Mouse (Mus musculus) liver, adult 2 months (tissue): ENCODE measurements around the gene Rab22a. TPM values are rescaled to one million over a fixed set of nuclear protein-coding genes. Genes with fewer than 3 reads are reported as not detected.

Experiments
- DNase-seq: peaks from one replicate; pipeline ENCODE4 v3.0.0-alpha.2; 2011; ENCODE audit warnings: low read depth, low spot score; ENCODE audit errors: extremely low read depth
- H3K27ac ChIP-seq: fragments of 200-500 bp; replicated peaks from 2 replicates; pipeline ENCODE4 v1.5.1; 2012; ENCODE audit warnings: low read depth, mild to moderate bottlenecking, control low read depth, inconsistent platforms, low read length; ENCODE audit not compliant: insufficient read depth
- H3K27me3 ChIP-seq: fragments of 200-500 bp; 2 replicates; pipeline ENCODE4 v1.6.1; 2012; ENCODE audit warnings: mild to moderate bottlenecking, moderate library complexity, low read length, inconsistent platforms; ENCODE audit not compliant: control insufficient read depth, insufficient read depth
- H3K36me3 ChIP-seq: fragments of 200-500 bp; 2 replicates; pipeline ENCODE4 v1.6.1; 2012; ENCODE audit warnings: low read length, inconsistent platforms; ENCODE audit not compliant: control insufficient read depth, insufficient read depth
- H3K4me1 ChIP-seq: fragments of 200-500 bp; 2 replicates; pipeline ENCODE4 v1.6.1; 2011; ENCODE audit warnings: low read length; ENCODE audit not compliant: control insufficient read depth, insufficient read depth
- H3K4me3 ChIP-seq: fragments of 200-500 bp; 2 replicates; pipeline ENCODE4 v1.5.1; 2011; ENCODE audit warnings: low read depth, mild to moderate bottlenecking, control low read depth, low read length, moderate library complexity; ENCODE audit not compliant: insufficient read depth
- H3K79me2 ChIP-seq: fragments of 200-500 bp; 2 replicates; pipeline ENCODE4 v1.6.1; 2012; ENCODE audit warnings: inconsistent platforms, mild to moderate bottlenecking, low read length, moderate library complexity; ENCODE audit not compliant: control insufficient read depth, insufficient read depth
- H3K9ac ChIP-seq: fragments of 200-500 bp; 2 replicates; pipeline ENCODE4 v1.6.1; 2012; ENCODE audit warnings: low read depth, mild to moderate bottlenecking, control low read depth, inconsistent platforms, low read length
- CTCF ChIP-seq: fragments of 200-500 bp; IDR thresholded peaks from 2 replicates; pipeline ENCODE4 v1.5.1; 2011; ENCODE audit warnings: low read depth, low read length, control low read depth
- POLR2A ChIP-seq: fragments of 200-500 bp; IDR thresholded peaks from 2 replicates; pipeline ENCODE4 v1.6.1; 2011; ENCODE audit warnings: low read length, control low read depth; ENCODE audit not compliant: insufficient read depth; ENCODE audit errors: extremely low read depth
- WGBS: fragments of 180-500 bp; shearing (Covaris S2); methylation state at CpG from one replicate; pipeline ENCODE4 v1.1.7; 2018; 5-methylcytosine and 5-hydroxymethylcytosine counted together
- polyA plus RNA-seq: library from polyadenylated mRNA; depleted of rRNA; stranded (reverse); fragments of >200 nt; gene quantifications from 2 replicates; pipeline ENCODE4 v1.2.3, GENCODE M21; 2012
- total RNA-seq: library from RNA; depleted of rRNA; stranded (reverse); fragments of >200 nt; gene quantifications from 2 replicates; pipeline ENCODE4 v1.2.3, GENCODE M21; 2014

Rab22a gene
- total and polyA plus RNA-seq, 2 experiments: 8.6 to 20.2 TPM

DNA sequence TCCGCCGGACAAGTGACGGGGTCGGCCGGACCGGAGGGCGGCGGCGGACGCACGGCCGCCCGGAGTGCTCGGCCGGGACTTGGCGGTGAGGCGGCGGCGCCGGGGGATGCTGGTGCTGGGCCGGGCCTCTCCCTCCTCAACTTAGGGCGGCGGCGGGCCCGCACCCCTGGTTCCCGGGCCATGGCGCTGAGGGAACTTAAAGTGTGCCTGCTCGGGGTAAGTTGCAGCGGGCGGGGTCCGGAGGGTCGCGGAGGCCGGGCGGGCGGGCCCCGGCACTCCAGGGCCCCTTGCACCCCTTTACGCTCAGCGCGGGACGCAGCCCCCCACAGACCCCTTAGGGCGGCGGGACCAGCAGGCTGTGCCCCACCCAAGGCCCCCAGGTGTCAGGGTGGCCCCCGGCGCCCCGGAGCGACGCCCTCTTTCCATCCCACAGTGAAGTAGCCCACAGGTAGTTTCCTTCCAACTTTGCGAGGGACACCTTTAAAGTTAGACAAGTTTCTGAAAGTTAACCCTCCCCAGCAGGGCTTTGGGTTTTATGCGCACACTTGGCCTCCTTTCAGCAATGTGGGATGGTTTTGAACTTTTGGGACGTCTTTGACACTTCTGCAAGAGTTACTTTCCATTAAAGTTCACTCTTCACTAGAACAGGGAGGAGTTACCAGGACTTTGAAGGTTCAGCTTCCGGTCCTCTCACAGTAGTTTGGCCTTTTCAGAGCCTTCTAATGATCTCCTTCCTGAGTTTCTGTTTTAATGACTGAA is 545 bp downstream of the Rab22a start:
- H3K36me3 ChIP-seq: peaks cover 5% of the 10 kb centered on the region; the same call in 1 of the 2 replicates
- TF ChIP-seq CTCF (no peak), POLR2A (no peak)
- H3K27me3 ChIP-seq: no peaks in the 10 kb centered on the region
- peak overlapping the region; percentile 97 for H3K9ac ChIP-seq
- H3K4me1 ChIP-seq: peaks cover 13% of the 10 kb centered on the region
- 1% methylated on average over 52 of the region's 52 CpGs for WGBS
- peak overlapping the region; percentile 65 for H3K27ac ChIP-seq
- DNase-seq: peak; percentile 60
- peak overlapping the region; percentile 94 for H3K4me3 ChIP-seq
- H3K79me2 ChIP-seq: peaks cover 34% of the 10 kb centered on the region

DNA sequence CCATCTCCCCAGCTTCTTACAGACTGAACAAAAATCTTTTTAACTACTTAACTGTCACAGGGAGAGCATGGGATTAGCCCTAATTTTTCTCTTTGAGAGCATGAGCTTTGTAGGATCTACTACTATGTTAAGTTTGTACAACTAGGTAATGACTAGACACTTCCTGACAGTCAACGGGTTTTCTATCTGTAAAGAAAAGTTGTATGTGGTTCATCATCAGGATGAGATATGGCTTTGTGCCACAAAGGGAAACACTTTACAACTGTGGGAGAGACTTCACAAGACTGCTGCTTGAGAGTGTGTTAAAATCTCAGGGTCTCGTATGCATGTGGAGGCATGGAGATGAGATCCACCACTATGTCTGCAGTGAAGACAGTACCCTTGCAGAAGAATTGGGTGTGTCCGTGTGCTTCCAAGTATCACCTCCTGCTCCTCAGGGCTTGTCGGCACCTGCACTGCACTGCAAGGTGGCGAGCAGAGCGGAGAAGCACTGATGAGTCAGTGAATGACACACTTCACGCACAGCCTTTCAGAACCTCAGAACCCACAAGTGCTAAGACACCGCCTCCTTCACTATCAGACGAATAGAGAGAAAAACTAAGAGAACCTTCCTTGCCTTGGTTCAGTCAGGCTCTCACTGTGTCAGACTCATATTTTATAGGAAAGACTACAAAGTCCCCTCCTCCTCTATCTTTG is 2.8 kb downstream of the Rab22a start:
- peaks cover 15% of the 10 kb centered on the region for H3K36me3 ChIP-seq
- WGBS: 94% methylated on average over 9 of the region's 9 CpGs
- H3K27me3 ChIP-seq: no peaks in the 10 kb centered on the region
- H3K27ac ChIP-seq: no peak overlapping the region
- TF ChIP-seq CTCF (no peak), POLR2A (no peak)
- peaks cover 13% of the 10 kb centered on the region for H3K4me1 ChIP-seq
- no peak overlapping the region for H3K9ac ChIP-seq
- H3K79me2 ChIP-seq: peaks cover 42% of the 10 kb centered on the region
- DNase-seq: no peak
- H3K4me3 ChIP-seq: no peak overlapping the region

DNA sequence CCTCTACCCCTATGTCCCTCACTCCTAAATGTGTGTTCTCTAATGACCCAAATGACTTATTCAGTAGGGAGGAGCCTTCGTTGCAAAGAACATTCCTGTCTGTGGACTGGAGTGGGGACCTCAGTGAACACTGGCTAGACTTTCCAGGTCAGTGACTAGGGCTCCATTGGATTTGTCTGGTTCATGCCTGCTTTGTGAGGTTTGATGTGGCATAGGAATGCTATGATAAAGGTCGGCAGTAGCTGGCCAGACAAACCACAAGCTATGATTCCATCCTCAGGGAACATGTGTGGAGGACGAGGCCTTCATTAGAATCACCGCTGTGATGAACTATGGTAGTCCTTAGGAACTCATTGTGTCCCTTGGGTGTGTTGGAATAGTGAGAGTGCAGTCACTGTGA is 5.2 kb downstream of the Rab22a start:
- TF ChIP-seq POLR2A: no peak
- no peak for TF ChIP-seq CTCF
- Histone ChIP-seq H3K36me3 (peaks cover 17% of the 10 kb centered on the region), H3K27ac (no peak overlapping the region), H3K4me3 (no peak overlapping the region), H3K4me1 (peaks cover 11% of the 10 kb centered on the region), H3K79me2 (peaks cover 48% of the 10 kb centered on the region), H3K9ac (no peak overlapping the region), H3K27me3 (no peaks in the 10 kb centered on the region)
- 93% methylated on average over 4 of the region's 4 CpGs for WGBS
- DNase-seq: no peak

DNA sequence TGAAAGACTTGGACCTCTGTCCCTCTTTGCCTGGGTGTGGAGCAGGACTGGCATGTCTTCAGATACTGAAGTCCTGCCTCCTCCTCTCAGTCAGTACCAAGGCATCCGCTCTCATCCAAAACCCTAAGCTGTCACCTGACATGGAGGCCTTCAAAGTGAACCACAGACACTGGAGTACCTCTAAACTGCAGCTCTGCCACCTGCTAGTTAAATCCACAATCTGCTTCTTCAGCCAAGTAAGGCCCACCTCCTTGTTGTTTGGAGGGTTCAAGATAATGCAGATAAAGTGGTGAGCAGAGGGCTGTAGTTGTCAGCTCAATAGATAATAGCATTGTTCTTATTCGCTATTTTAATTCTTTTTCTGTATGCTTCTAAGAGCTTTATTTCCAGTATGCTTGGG is 5.7 kb downstream of the Rab22a start:
- WGBS: 89% methylated on average over 2 of the region's 2 CpGs
- Histone ChIP-seq H3K36me3 (peaks cover 19% of the 10 kb centered on the region), H3K4me3 (no peak overlapping the region), H3K27ac (no peak overlapping the region), H3K4me1 (peaks cover 11% of the 10 kb centered on the region), H3K9ac (no peak overlapping the region), H3K79me2 (peaks cover 43% of the 10 kb centered on the region), H3K27me3 (no peaks in the 10 kb centered on the region)
- TF ChIP-seq CTCF (no peak), POLR2A (no peak)
- DNase-seq: no peak

DNA sequence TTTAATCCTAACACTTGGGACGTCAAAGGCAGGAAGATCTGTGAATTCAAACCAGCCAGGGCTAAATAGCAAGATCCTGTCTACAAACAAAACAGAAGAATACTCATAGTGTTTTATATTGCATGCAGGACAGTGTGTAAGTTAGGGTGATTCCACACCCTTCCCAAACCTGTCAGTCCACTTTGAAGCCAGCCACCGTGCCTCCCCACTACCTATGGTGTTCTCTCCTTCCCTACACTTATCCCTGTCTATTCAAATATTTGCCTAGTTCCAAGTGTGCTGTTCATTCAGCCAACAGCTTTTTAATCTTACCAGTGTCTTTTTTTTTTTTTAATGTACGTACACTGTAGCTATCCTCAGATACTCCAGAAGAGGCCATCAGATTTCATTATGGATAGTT is 7.3 kb downstream of the Rab22a start:
- H3K27me3 ChIP-seq: no peaks in the 10 kb centered on the region
- no peak overlapping the region for H3K9ac ChIP-seq
- H3K27ac ChIP-seq: no peak overlapping the region
- DNase-seq: no peak
- H3K36me3 ChIP-seq: peaks cover 19% of the 10 kb centered on the region
- H3K79me2 ChIP-seq: peaks cover 39% of the 10 kb centered on the region
- TF ChIP-seq CTCF: no peak
- no peak for TF ChIP-seq POLR2A
- WGBS: 85% methylated on average over 3 of the region's 3 CpGs
- H3K4me1 ChIP-seq: peaks cover 6% of the 10 kb centered on the region
- H3K4me3 ChIP-seq: no peak overlapping the region

DNA sequence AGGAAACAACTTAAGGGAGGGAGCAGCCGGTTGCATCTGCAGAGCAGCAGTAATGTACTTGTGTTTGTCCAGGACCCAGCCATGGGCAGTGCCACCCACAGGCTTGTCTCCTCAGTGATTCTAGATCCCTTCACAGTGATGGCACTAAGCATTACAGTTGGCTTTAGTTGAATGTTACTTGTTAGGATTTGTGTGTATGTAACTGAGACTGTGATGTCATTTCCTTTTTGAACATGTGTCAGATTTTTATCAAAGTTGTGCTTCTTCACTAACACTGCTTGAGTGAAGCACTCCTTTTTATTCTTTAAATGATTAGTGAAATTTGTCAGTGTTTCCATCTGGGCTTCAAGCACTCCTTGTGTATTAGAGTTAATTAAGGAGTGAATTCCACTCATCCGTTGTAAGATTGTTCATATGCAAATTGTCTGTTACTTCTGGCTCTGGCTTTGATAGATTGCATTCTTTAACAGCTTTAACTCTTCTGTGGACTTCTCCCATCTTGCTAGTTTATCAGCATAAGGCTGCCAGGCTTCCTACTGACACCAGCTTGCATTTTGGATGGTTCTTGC is 12.9 kb downstream of the Rab22a start:
- H3K4me1 ChIP-seq: peaks cover 12% of the 10 kb centered on the region
- TF ChIP-seq CTCF: no peak
- TF ChIP-seq POLR2A: no peak
- H3K27ac ChIP-seq: no peak overlapping the region
- H3K79me2 ChIP-seq: peaks cover 32% of the 10 kb centered on the region; the same call in 1 of the 2 replicates
- H3K36me3 ChIP-seq: peaks cover 3% of the 10 kb centered on the region
- H3K9ac ChIP-seq: no peak overlapping the region
- 62% methylated on average over 2 of the region's 2 CpGs for WGBS
- H3K27me3 ChIP-seq: no peaks in the 10 kb centered on the region
- no peak overlapping the region for H3K4me3 ChIP-seq
- no peak for DNase-seq
